Mouse (Mus musculus): Measurements from ENCODE around the gene Zfp148. TPM values are rescaled to one million over a fixed set of nuclear protein-coding genes. Genes with fewer than 3 reads are reported as not detected.

The Zfp148 gene
- total and polyA plus RNA-seq, 3 experiments: 15.6 to 22.2 (median 19.2) TPM

GRCm38 (mm10) chr16:33454306-33454705 is 73.7 kb downstream of the Zfp148 start:
- H3K79me2 ChIP-seq (ENCODE audit: control insufficient read depth, insufficient read depth, low read length, poor library complexity): peaks cover 4% of the 10 kb centered on the region
- peaks cover 0 to 13% of the 10 kb centered on the region in 2 experiments; a peak in 2 of 4 replicates for H3K36me3 ChIP-seq (ENCODE audit: control insufficient read depth in 1 of 2, insufficient read depth in 2 of 2, low read length in 2 of 2)
- H3K4me3 ChIP-seq (ENCODE audit: control insufficient read depth in 1 of 2, insufficient read depth in 1 of 2, low read depth in 2 of 2, low read length in 2 of 2): no peak overlapping the region
- H3K4me1 ChIP-seq (ENCODE audit: control insufficient read depth in 1 of 2, insufficient read depth in 2 of 2, low read length in 2 of 2): no peaks in the 10 kb centered on the region
- no peak overlapping the region for H3K27ac ChIP-seq (ENCODE audit: control insufficient read depth, low read depth, low read length)
- no peak for TF ChIP-seq ZNF384 (IDR thresholded peaks at IDR 0.05; ENCODE audit: low read depth, low read length)
- no peak for TF ChIP-seq MYC (IDR thresholded peaks at IDR 0.05; ENCODE audit: low read depth, low read length)
- H3K9me3 ChIP-seq (replicated peaks; ENCODE audit: insufficient read depth, low read length): no peaks in the 10 kb centered on the region
- no peak for DNase-seq (ENCODE audit: low read depth, low spot score)
- no peaks in the 10 kb centered on the region for H3K27me3 ChIP-seq (ENCODE audit: control insufficient read depth in 1 of 2, insufficient read depth in 2 of 2, low read length in 2 of 2)
- H3K9ac ChIP-seq (ENCODE audit: control insufficient read depth, low read depth, low read length, poor library complexity, severe bottlenecking): no peak overlapping the region

GRCm38 (mm10) chr16:33455263-33455910 is 74.8 kb downstream of the Zfp148 start:
- no peak for DNase-seq (ENCODE audit: low read depth, low spot score)
- peaks cover 0 to 15% of the 10 kb centered on the region in 2 experiments; a peak in 2 of 4 replicates for H3K36me3 ChIP-seq (ENCODE audit: control insufficient read depth in 1 of 2, insufficient read depth in 2 of 2, low read length in 2 of 2)

GRCm38 (mm10) chr16:33459101-33459500 is 78.5 kb downstream of the Zfp148 start:
- no peaks in the 10 kb centered on the region for H3K27me3 ChIP-seq (ENCODE audit: control insufficient read depth in 1 of 2, insufficient read depth in 2 of 2, low read length in 2 of 2)
- no peak for TF ChIP-seq POLR2A (IDR thresholded peaks at IDR 0.05; ENCODE audit: control insufficient read depth in 1 of 2, insufficient read depth in 1 of 2, low read depth in 1 of 2, low read length in 2 of 2, poor library complexity in 1 of 2)
- TF ChIP-seq ELF1 (IDR thresholded peaks at IDR 0.05; ENCODE audit: low read depth, low read length): no peak
- no peak for TF ChIP-seq ZKSCAN1 (IDR thresholded peaks at IDR 0.05; ENCODE audit: low read depth, low read length)
- no peak for TF ChIP-seq KAT2A (conservative IDR thresholded peaks at IDR 0.05; ENCODE audit: low read depth, low read length)
- no peak for TF ChIP-seq CHD2 (IDR thresholded peaks at IDR 0.05; ENCODE audit: low read length)
- no peak for TF ChIP-seq MAZ (IDR thresholded peaks at IDR 0.05; ENCODE audit: low read depth, low read length)
- TF ChIP-seq E2F4 (IDR thresholded peaks at IDR 0.05; ENCODE audit: borderline replicate concordance, low read depth, low read length): no peak
- H3K4me3 ChIP-seq (ENCODE audit: control insufficient read depth in 1 of 2, insufficient read depth in 1 of 2, low read depth in 2 of 2, low read length in 2 of 2): no peak overlapping the region
- DNase-seq (ENCODE audit: low read depth, low spot score): no peak
- H3K9ac ChIP-seq (ENCODE audit: control insufficient read depth, low read depth, low read length, poor library complexity, severe bottlenecking): no peak overlapping the region
- no peaks in the 10 kb centered on the region for H3K4me1 ChIP-seq (ENCODE audit: control insufficient read depth in 1 of 2, insufficient read depth in 2 of 2, low read length in 2 of 2)
- peaks cover 0 to 15% of the 10 kb centered on the region in 2 experiments; a peak in 2 of 4 replicates for H3K36me3 ChIP-seq (ENCODE audit: control insufficient read depth in 1 of 2, insufficient read depth in 2 of 2, low read length in 2 of 2)
- no peaks in the 10 kb centered on the region; the same call in 1 of the 2 replicates for H3K79me2 ChIP-seq (ENCODE audit: control insufficient read depth, insufficient read depth, low read length, poor library complexity)
- H3K27ac ChIP-seq (ENCODE audit: control insufficient read depth, low read depth, low read length): no peak overlapping the region
- no peaks in the 10 kb centered on the region for H3K9me3 ChIP-seq (replicated peaks; ENCODE audit: insufficient read depth, low read length)

More at GRCm38 (mm10) chr16:33455263-33455910, 74.8 kb downstream of the Zfp148 start:
- Histone ChIP-seq H3K27ac (ENCODE audit: control insufficient read depth, low read depth, low read length) (no peak overlapping the region), H3K4me3 (ENCODE audit: control insufficient read depth in 1 of 2, insufficient read depth in 1 of 2, low read depth in 2 of 2, low read length in 2 of 2) (no peak overlapping the region), H3K9ac (ENCODE audit: control insufficient read depth, low read depth, low read length, poor library complexity, severe bottlenecking) (no peak overlapping the region), H3K79me2 (ENCODE audit: control insufficient read depth, insufficient read depth, low read length, poor library complexity) (peaks cover 4% of the 10 kb centered on the region), H3K27me3 (ENCODE audit: control insufficient read depth in 1 of 2, insufficient read depth in 2 of 2, low read length in 2 of 2) (no peaks in the 10 kb centered on the region), H3K9me3 (replicated peaks; ENCODE audit: insufficient read depth, low read length) (no peaks in the 10 kb centered on the region), H3K4me1 (ENCODE audit: control insufficient read depth in 1 of 2, insufficient read depth in 2 of 2, low read length in 2 of 2) (no peaks in the 10 kb centered on the region)
- TF ChIP-seq CHD1 (IDR thresholded peaks at IDR 0.05; ENCODE audit: low read depth, low read length): no peak
- TF ChIP-seq POLR2A (IDR thresholded peaks at IDR 0.05; ENCODE audit: control insufficient read depth in 1 of 2, insufficient read depth in 1 of 2, low read depth in 1 of 2, low read length in 2 of 2, poor library complexity in 1 of 2): no peak

Measured in MEL (cell line).